Mouse (Mus musculus): ENCODE results near the gene Tor4a.

Gene Tor4a

DNA sequence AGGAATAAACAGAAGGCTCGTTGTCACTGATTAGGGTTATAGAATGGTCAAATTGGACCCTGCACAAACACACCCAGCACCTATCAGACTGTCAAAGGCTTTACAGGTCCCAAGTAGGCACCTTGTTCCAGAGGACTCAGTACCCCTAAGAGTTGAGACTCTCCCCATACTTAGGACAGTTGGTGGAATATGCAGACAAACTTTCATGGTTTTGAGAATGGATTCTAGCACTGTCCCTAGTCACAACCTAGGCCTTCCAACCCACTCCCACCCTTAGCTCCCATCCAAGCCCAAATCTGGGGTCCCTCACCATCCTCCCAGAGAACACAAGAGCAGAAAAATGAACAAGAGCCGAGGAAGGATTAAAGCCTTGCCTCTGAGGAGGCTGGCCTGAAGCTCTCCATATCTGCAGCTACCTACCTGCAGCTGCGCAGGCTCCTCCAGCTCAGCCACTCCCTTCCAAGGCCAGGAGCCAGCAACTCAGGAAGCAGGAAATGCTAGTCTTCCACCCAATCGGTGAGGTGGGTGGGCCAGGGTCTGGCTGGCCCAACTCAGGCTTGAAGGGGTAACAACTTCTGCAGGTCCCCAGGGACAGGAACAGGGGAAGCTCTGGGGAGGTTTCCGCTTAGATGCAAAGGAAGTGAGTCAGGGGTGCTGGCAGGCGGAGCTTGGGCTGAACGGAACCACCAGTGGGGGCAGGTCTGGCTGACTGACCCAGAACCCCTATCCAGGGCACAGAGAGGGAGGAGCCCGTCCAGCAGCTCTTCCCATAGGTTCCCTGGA lies at the start of gene Tor4a:
TSS of gene Tor4a (minus strand) at position 715 of the 783 bp plus-strand sequence.
- peak; percentile 86 for DNase-seq (ENCODE audit: low read depth, low spot score)

DNA sequence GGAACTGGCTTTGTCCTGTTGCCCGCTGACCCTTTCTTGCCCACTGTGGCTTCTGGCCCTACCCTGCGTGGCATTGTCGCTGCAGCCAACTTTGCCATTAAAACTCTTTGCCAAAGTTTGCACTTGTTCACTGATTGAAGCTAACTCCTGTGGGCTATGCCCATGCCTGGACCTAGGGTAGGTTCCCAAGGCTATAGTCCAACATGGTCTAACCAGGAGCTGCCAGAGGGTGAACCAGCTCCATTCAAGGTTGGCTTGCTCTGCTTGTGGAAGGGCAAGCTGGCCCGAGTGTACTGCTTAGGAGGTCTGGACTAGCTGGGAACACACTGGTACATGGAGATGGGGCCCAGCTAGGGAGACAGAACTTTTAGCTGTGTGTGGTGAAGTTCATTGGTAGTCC lies 47.5 kb upstream of the Tor4a start:
- DNase-seq (ENCODE audit: low read depth, low spot score): no peak

DNA sequence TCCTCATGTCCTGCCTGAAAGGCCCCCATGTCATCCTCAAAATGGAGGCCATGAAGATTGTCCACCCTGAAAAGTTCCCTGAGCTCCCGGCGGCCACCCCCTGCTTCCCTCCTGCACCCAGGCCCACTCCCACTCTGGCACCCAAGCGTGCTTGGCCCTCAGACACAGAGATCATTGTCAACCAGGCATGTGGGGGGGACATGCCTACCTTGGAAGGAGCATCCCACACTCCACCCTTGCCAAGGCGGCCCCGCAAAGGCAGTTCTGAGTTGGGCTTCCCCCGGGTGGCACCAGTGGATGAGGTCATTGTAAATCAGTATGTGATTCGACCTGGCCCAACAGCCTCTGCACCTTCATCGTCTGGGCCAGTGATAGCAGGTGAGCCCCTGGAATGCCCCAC lies 46.7 kb upstream of the Tor4a start:
- DNase-seq (ENCODE audit: low read depth, low spot score): no peak

DNA sequence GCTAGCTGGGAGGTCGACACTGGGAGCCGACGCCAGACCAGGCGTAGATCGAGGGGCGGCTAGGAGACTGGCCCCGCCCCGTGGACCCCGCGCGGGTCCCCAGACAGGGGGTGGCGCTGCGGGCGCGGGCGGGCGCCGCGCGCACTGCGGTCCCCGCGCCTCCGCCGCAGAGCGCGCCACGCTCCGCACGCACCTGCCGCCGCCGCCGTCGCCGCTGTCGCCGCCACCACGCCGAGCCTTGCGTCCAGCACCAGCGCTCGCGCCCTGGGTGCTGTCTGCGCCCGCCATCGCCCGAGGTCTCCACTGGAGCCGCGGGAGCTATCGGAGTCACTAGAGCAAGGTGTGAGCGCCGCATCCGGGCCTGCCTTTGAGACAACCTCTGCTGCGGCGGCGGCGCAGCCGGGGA lies 45.4 kb upstream of the Tor4a start, which contains the start of the genes Rnf208 and Cysrt1:
TSS of gene Rnf208 (plus strand) at position 155 of the 406 bp plus-strand sequence.
TSS of gene Cysrt1 (minus strand) at position 352 of the 406 bp plus-strand sequence.
- DNase-seq (ENCODE audit: low read depth, low spot score): peak; percentile 52

DNA sequence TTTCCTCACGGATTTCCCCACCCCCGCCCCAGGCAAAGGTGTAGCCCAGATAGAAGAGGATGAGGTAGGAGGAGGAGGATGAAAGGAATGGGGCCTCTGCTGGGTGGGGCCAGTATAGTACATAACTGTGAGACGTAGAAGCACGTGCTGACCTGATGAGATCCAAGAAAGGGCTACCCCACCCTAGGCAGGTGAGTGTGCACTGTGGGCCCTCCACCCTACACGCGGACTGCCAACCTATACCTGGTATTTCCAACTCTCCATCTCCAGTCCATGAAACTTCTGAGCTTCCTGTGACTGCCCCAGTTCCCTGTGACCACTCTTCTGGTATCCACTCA lies 44.7 kb upstream of the Tor4a start:
- peak; percentile 74 for DNase-seq (ENCODE audit: low read depth, low spot score)

DNA sequence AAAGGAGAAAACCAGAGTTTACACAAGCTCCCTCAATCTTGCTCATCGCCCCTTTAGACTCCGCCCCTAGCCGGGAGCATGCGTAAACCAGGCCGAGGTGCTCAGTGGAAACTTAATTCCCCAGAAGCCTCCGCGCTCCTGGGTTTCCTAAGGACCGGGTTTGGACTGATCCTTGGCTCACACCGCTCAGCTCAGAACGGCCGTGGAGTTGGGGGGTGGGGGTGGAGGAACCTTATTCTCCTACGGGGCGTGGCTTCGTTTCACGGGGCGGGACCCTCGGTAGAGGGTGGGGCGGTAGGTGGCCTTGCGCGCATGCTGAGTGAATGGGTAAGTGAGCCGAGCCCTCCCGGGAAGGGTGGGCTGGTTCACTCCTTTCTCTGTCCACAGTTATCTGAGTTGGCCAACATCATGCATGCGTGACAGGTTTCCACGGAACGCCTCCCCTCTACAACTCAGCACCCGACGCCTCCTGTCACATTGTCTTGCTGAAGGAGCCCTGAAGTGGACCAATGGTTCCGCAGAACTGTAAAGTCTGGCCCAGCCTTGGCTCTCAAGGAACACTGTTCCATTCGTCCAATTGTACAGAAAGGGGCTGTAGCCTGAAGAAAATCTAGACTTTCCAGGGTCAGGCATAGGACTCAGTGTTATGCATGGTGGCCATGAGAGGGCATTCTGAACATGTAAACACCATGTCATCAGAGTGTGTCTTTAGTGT lies 44.2 kb upstream of the Tor4a start:
- peak; percentile 98 for DNase-seq (ENCODE audit: low read depth, low spot score)

DNA sequence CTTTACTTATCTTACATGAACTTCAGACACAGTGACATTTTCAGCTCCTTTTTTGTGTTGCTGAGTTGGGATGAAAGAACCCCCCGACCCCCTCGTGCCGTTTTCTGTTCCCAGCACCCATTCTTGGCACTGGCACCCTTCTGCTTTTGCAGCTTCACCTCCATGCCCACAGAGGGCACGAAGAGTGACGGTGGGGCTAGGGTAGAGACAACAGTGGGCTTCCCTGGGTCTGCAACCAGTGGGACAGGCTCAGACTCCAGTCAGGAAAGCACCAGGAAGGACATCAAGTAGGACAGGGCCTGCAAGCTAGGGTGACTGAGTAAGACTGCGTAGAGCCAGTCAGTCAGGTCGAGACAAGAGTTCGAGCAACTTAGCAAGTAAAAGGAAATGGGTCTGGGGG lies 43.6 kb upstream of the Tor4a start:
- no peak for DNase-seq (ENCODE audit: low read depth, low spot score)

DNA sequence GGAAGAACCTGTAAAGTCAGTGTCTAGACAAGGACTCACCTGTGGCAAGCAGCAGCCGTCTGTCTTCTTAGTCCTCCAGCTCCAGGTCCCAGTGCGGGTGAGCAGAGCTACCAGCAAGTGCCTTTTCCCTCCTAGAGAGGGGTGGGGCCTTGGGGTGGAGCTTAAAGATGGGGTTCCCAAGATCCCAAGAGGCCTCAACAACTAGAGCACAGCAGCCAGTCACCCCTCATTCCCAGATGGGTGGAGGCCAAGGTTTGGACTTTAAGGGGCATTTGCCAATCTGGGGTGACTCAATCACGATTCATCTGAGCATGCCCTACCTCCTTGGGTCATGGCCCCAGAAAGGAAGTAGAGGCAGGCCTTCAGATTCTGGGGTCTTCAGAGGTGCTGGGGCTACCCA lies 43.1 kb upstream of the Tor4a start:
- no peak for DNase-seq (ENCODE audit: low read depth, low spot score)

DNA sequence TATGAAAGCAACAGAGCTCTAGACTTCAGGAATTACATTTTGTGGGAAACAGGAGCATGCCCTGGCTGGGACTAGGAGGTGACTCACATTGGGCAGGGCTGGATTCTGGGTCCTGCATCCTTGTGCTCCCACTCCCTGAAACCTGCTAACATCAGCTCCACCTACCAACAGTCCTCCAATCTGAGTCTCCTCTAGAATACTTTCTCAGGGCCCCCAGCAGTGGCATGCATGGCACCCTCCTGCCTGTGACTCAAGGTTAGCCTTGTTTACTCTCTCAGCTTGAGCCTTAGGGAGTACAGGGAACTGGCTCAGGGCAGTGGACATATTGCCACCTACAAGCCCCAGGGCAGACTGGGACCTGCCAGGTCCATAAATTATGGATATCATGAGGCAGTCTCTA lies 41.4 kb upstream of the Tor4a start:
- no peak for DNase-seq (ENCODE audit: low read depth, low spot score)

DNA sequence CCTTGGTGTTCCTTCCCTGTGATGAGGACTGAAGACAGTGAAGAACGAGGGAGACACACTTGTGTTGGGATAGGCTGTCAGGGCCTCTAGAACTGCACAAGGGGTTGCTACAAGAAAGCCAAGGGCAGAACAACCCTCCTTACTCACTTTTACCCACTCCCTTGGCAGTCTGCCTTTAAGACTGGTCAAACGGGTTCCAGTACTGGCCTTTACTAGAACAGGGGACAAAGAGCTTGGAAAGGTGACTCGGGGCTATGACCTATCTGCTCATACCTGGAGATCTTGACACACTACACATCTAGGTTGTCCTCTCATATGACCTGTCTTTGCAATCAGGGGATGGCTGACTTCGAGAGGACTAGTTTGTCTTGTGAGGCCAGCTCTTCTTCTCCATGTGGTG lies 40.8 kb upstream of the Tor4a start:
- no peak for DNase-seq (ENCODE audit: low read depth, low spot score)

DNA sequence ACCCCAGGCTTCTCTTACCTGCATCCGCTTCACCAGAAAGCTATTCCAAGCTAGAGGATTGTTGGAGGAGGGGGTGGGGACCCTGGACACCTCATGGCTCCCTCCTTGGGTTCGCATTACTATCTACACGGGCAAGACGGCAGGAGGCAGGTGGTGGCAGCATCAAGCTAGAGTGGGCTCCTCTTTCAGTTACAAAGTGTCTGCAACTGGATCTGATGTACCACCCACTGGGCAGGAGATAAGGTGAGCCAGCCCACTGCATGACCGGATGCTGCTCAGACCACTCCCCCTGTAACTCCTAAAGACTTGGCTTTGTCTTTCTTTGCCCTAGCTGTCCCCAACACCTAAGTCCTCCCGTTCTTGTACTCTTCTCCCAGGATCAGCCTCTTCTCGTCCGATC lies 39.9 kb upstream of the Tor4a start, which contains the start of gene Rnf224:
TSS of gene Rnf224 (minus strand) at position 174 of the 400 bp plus-strand sequence.
- no peak for DNase-seq (ENCODE audit: low read depth, low spot score)

DNA sequence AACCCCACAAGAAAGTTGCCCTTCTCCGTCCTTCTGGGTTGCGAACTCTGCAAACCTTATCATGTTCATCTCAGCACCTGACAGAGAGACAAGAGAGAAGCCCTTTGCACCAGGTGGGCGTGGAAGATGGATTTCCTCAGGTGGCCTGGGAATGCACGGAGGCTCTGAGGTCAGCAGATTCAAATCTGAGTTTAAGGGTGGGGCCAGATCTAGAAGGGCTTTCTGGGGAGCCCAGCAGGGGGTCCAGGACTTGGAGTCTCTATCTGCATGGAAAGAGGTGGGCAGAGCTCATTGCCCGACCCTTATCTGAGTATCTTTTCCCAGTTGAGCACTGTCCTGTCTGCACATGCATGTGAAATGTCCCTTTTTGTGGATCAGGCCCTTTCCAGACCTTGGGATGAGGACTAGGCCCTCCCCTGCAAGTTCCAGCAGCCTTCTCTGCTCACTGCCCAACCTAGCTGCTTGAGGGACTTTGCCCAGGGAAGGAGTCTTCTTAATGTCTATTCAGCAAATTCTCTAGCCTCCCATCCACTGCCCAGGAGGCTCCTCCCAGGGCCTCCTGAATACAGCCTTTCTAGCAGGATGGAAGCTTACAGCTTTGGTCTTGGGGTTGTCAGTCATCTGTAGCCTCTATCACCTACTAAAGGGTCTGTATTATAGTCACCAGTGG lies 38.0 kb upstream of the Tor4a start:
- DNase-seq (ENCODE audit: low read depth, low spot score): peak; percentile 39

DNA sequence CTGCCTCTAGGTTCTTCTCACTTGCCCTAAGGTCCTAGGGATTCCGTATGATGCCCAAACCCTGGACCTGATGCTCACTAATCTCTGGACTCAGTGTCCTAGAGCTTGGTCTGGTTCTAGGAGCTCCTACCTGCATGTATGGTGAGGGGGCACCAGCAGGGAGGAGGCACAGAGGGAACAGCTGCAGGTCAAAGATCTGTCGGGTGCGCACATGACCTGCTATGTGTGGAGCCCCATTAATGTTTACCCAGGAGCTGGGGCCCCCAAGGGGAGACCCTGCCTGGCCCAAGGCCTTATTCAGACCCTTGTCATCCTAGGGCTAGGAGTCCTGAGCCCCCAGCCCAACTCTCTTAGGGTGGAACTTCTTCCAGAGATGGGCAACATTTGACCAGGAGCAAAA lies 37.4 kb upstream of the Tor4a start, which contains the start of gene Slc34a3:
TSS of gene Slc34a3 (minus strand) at position 315 of the 400 bp plus-strand sequence.
- DNase-seq (ENCODE audit: low read depth, low spot score): no peak

DNA sequence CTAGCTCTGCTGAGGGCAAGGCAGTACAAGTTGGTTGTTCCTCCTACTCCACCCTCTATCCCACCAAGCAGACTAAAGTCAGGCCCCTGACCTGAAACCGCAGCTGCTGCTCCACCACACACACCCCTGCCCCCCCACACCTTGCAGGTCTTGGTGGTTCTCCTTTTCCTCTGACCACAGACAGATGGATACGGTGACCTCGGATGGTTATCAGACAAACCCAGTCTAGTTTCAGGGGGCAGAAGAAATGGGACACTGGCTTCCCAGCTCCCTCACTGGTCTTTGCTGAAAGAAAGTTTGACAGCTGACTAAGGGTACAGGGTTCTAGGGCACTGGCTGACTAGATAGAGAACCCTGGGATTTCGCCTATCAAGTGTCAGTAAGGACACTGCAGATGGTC lies 36.7 kb upstream of the Tor4a start:
- no peak for DNase-seq (ENCODE audit: low read depth, low spot score)

DNA sequence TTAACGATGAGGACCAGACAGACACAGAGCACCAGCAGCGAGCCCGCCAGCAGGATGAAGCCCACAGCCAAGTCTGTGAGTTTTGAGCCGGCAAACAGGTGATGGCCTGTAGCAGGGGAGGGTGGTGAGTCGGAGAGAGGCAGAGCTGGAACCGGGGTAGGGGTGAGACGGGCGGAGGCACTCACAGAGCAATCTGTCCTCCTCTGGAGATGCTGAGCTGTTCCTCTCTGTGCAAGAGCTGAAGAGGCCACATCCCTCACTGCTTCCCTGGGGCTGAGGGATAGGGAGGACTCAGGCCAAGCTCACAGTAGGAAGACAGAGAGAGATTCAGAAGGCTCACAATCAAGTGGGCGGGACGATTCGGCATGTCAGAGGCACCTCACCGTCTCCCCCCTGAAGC lies 34.4 kb upstream of the Tor4a start:
- DNase-seq (ENCODE audit: low read depth, low spot score): peak; percentile 58

DNA sequence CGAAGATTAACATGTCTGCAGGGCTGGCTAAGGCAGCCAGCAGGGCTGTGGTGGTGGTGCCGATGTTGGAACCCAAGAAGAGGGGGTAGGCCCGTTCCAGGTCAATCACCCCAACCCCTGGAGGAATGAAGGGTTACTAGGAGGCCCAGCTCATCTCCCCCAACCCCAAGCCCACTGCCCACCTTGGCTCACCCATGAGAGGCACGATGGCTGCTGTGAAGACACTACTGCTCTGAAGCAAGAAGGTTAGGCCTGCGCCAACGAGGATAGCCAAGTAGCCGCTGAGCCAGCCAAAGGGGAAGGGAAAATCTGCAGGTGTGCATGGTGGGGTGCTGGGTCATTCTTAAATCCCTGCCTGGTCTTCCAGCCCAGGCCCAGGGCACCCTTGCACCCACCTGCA lies 33.9 kb upstream of the Tor4a start:
- DNase-seq (ENCODE audit: low read depth, low spot score): no peak

DNA sequence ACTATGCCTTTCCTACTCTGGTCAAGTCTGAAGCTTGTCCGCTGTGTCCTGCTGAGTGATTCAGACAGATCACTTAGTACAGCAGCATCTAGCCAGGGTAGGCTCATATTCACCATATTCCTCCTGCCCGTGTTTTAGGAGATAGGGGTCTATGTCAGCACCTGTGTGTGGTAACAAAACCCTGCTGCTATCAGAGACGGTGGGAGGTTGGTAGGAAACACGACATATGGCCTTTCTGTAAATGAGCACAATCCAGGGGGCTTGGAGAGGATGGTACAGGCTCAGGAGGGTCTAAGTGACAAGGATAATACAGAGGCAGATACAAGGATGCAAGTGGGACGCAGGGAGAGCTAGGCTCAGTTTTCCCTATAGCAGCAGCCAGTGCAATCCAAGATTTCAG lies 32.9 kb upstream of the Tor4a start:
- no peak for DNase-seq (ENCODE audit: low read depth, low spot score)

DNA sequence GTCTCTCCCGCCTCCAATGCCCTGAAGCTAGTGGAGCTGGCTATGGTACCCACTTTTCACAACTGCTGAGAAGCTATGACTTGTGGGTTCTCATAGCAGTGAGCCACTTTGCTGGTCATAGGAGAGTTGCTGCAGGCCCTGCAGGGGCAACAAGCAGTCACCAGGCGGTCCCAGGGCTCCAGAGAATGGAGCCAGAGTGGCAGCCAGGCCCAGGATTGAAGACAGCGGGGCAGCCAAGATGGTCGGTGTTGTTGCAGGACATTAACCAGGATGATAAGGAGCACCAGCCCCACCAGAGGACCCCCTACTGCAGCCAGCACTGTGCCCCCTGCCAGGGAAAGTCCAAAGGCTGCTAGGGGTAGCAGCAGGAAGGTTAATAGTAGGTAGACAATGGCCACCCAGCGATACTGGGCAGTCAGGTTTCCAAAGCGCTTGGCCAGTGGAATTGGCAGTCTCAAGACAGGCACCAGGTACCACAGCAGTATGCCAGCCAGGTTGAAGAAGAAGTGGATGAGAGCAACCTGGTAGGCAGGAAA lies 32.4 kb upstream of the Tor4a start:
- DNase-seq (ENCODE audit: low read depth, low spot score): no peak

DNA sequence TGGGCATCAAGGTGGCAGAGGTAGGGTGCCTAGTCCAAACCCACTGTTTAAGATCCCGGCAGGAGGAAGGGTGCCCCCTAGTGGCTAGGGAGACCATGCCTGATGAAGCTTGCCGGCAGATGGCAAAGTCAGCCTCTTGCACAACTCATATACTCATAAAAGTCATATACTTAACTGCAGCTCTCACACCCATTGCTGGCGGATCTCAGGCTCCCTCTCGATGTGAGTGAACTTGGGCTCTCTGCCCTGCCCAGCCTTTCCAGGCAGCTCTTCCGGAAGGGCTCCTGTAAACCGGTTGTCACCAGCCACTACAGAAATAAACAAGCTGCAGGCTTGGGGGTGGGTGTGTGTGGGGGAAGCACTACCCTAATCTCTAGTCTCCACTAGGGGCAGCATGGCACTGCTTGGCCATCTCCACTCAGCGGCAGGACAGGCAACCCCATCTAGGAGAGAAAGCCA lies 31.8 kb upstream of the Tor4a start:
- peak; percentile 96 for DNase-seq (ENCODE audit: low read depth, low spot score)

DNA sequence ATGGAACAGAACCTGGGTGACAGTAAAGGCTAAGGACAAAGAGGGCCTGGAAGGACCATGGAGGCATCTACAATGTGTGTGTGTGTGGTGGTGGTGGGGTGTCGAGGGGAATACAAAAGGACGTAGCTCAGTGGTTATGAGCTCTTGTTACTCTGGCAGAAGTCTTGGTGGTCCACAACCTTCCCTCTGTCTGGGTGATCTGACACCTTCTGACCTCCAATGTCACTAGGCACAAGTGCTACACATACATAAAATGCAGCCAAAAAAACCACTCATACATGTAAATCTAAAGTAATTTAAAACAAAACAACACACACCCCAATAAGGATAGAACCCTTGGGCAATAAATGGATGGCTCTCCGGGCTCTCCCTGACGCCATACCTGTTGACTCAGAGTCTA lies 30.7 kb upstream of the Tor4a start:
- no peak for DNase-seq (ENCODE audit: low read depth, low spot score)

DNA sequence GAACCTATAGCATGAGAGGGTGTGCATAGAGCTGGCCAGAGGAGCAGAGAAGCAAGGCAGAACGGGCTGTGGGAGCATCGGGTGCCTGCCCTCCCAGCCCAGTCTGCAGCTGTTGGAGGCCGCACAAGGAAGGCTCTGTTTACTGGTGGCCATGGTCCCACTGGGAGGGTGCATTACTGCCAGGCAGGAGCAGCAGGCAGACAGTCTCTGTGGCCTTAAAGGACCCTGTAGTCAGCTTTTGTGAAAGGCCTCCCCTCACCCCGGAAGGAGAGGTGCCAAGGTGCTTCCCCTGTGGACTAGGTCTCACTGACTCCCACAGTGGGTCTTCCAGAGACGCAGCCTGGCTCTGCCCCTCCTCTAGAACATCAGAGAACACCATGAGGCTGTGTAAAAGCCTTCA lies 30.2 kb upstream of the Tor4a start:
- DNase-seq (ENCODE audit: low read depth, low spot score): no peak

DNA sequence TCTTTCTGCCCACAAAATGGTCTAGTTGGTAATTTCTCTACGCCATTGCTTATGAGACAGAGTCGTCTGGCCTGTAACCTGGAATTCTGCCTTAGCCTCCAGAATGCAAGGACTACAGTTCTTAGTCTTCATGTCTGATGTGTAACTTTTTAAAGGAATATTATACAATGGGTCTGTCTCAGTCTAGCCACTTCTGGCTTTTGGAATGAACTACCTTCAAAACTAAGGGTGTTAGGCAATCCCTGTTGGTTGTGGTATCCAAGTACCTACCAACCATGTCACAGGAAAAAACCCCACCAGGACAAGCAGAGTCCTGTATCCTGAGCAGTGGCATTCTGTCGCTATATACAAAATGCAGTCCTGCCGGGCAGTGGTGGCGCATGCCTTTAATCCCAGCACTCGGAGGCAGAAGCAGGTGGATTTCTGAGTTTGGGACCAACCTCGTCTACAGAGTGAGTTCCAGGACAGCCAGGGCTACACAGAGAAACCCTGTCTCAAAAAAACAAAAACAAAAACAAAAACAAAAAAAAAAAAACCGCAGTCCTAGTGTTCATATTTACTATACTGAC lies 29.2 kb upstream of the Tor4a start:
- DNase-seq (ENCODE audit: low read depth, low spot score): no peak

All from ZHBTc4 (cell line).